Comparison of ENCODE assay signal across 16 mouse cellular contexts in genomic region chr2:13103797-13104200, GRCm38 (mm10).
DNase-seq lines count a peak whose midpoint lies in the region; ATAC-seq and TF ChIP-seq lines count a peak whose summit lies in the region.
"Had no signal": no experiment of that assay in that cellular context is flagged by ENCODE, and none has a peak within 500 bp of the region (broad histone marks: within the 10 kb centered on the region; RNA-seq: fewer than 3 reads in every experiment).

No protein-coding gene starts in this region.

- no peak for DNase-seq in kidney, postnatal 36 days
- no peak for DNase-seq in Patski (ENCODE audit: low read depth, low spot score)
- DNase-seq in frontal cortex, postnatal 36 days (ENCODE audit: low spot score in 2 of 2) = peak; percentile 68 to 81
- DNase-seq in hindbrain, embryonic 11.5 days (ENCODE audit: low spot score) = no peak
- no peak for DNase-seq in cerebellum, adult 9-11 months
- no peak for DNase-seq in cerebellum, postnatal 10 days
- DNase-seq: adrenal gland, adult 8-10 months; cerebellum, adult 8-10 months; heart, postnatal 4 days; kidney, postnatal 10 days; liver, embryonic 13.5 days; thymus, adult 2 months had no signal

- peaks cover 15% of the 10 kb centered on the region for H3K4me1 ChIP-seq in kidney, embryonic 15.5 days
- no peaks in the 10 kb centered on the region for H3K4me1 ChIP-seq in hindbrain, embryonic 11.5 days (replicated peaks; ENCODE audit: control insufficient read depth, insufficient read depth, low read length)
- H3K4me1 ChIP-seq: liver, embryonic 13.5 days had no signal

- H3K27me3 ChIP-seq in kidney, embryonic 15.5 days = no peaks in the 10 kb centered on the region
- H3K27me3 ChIP-seq in Patski (no peaks in the 10 kb centered on the region), myocyte (ENCODE audit: control insufficient read depth, insufficient read depth, insufficient read length) (no peaks in the 10 kb centered on the region)
- no peaks in the 10 kb centered on the region for H3K27me3 ChIP-seq in hindbrain, embryonic 11.5 days (ENCODE audit: control insufficient read depth, insufficient read depth, low read length)
- H3K27me3 ChIP-seq: embryonic facial prominence, embryonic 13.5 days; limb, embryonic 12.5 days; liver, embryonic 13.5 days had no signal

- TF ChIP-seq CTCF in Patski (IDR thresholded peaks at IDR 0.05) = no peak

- no peaks in the 10 kb centered on the region for H3K79me2 ChIP-seq in myocyte (ENCODE audit: control insufficient read depth, insufficient read depth)

- no peak overlapping the region for H3K4me3 ChIP-seq in kidney, embryonic 15.5 days (replicated peaks)
- no peak overlapping the region for H3K4me3 ChIP-seq in myocyte
- no peak overlapping the region for H3K4me3 ChIP-seq in hindbrain, embryonic 11.5 days (ENCODE audit: low read depth, low read length)
- H3K4me3 ChIP-seq: embryonic facial prominence, embryonic 13.5 days; limb, embryonic 12.5 days; liver, embryonic 13.5 days had no signal

- H3ac ChIP-seq in myocyte (ENCODE audit: control insufficient read depth, insufficient read length) = no peak overlapping the region

- no peaks in the 10 kb centered on the region for H3K36me3 ChIP-seq in kidney, embryonic 15.5 days
- H3K36me3 ChIP-seq in myocyte (ENCODE audit: control insufficient read depth, insufficient read depth) = no peaks in the 10 kb centered on the region
- H3K36me3 ChIP-seq in hindbrain, embryonic 11.5 days (ENCODE audit: control insufficient read depth, insufficient read depth, low read length) = no peaks in the 10 kb centered on the region
- H3K36me3 ChIP-seq: embryonic facial prominence, embryonic 13.5 days; limb, embryonic 12.5 days; liver, embryonic 13.5 days had no signal

- 0 out of 2 replicates have a peak overlapping the region, but pooled peaks have one; percentile 20 for H3K27ac ChIP-seq in kidney, embryonic 15.5 days
- no peak overlapping the region for H3K27ac ChIP-seq in hindbrain, embryonic 11.5 days (ENCODE audit: low read depth, low read length)
- H3K27ac ChIP-seq: embryonic facial prominence, embryonic 13.5 days; limb, embryonic 12.5 days; liver, embryonic 13.5 days had no signal

- POLR2A ChIA-PET in Patski (lab: Charles Lee) = interaction anchor here (1.3 kb wide), 1 partner anchor 16 kb away, joined by 3 read pairs; no protein-coding TSS in a partner anchor

- 62% methylated on average over 7 of the region's 7 CpGs for WGBS in kidney, embryonic 15.5 days
- 76% methylated on average over 7 of the region's 7 CpGs for WGBS in hindbrain, embryonic 11.5 days

- CTCF ChIA-PET in Patski (lab: Charles Lee) = no interaction called here

- no peak for TF ChIP-seq POLR2A in myocyte (IDR thresholded peaks at IDR 0.05; ENCODE audit: insufficient read length, low read depth)

- no peak overlapping the region for H3K9ac ChIP-seq in kidney, embryonic 15.5 days
- no peak overlapping the region for H3K9ac ChIP-seq in hindbrain, embryonic 11.5 days (ENCODE audit: low read depth, low read length)
- H3K9ac ChIP-seq: embryonic facial prominence, embryonic 13.5 days; limb, embryonic 12.5 days; liver, embryonic 13.5 days had no signal

- H3K9me3 ChIP-seq in kidney, embryonic 15.5 days (replicated peaks) = no peaks in the 10 kb centered on the region
- H3K9me3 ChIP-seq in hindbrain, embryonic 11.5 days (ENCODE audit: control insufficient read depth, low read length) = no peaks in the 10 kb centered on the region
- H3K9me3 ChIP-seq: embryonic facial prominence, embryonic 13.5 days; limb, embryonic 12.5 days; liver, embryonic 13.5 days had no signal

- in situ Hi-C loops in Patski (cut with MboI; ENCODE audit: low pct_unique_long_range_greater_than_20kb) = no loop called here

- peak; percentile 30 for ATAC-seq in kidney, embryonic 15.5 days (replicated peaks; ENCODE audit: low FRiP score)
- peak; percentile 28 for ATAC-seq in Patski
- no peak for ATAC-seq in hindbrain, embryonic 11.5 days (ENCODE audit: low FRiP score)

- no peak overlapping the region for H3K4me2 ChIP-seq in kidney, embryonic 15.5 days
- H3K4me2 ChIP-seq in myocyte (ENCODE audit: low read depth) = no peak overlapping the region
- no peak overlapping the region for H3K4me2 ChIP-seq in hindbrain, embryonic 11.5 days (replicated peaks; ENCODE audit: low read depth, low read length)
- H3K4me2 ChIP-seq: embryonic facial prominence, embryonic 13.5 days; limb, embryonic 12.5 days; liver, embryonic 13.5 days had no signal

TF ChIP-seq in myocyte, 11 proteins besides CTCF, POLR2A, EP300 and RAD21:
- TF ChIP-seq MYOG (IDR thresholded peaks at IDR 0.05; ENCODE audit: control insufficient read depth in 1 of 3, insufficient read depth in 1 of 3, insufficient read length in 2 of 3, low read depth in 2 of 3) = peak in 2 of 3 experiments; percentile 34 to 43
- no peak for TF ChIP-seq USF1 (IDR thresholded peaks at IDR 0.05; ENCODE audit: low read depth)
- TF ChIP-seq MYOD1 (IDR thresholded peaks at IDR 0.05; ENCODE audit: control insufficient read depth in 1 of 3, insufficient read length in 2 of 3, low read depth in 2 of 3) = peak in 1 of 3 experiments; percentile 59

Comparison
In these comparisons a context has a peak if more than half of its experiments do, and no peak if none do; other contexts are left out.
1. DNase-seq: peak in frontal cortex, postnatal 36 days (2 of 2); none in kidney, postnatal 36 days (0 of 2), Patski (single experiment), hindbrain, embryonic 11.5 days (single experiment), cerebellum, adult 9-11 months (single experiment) and cerebellum, postnatal 10 days (0 of 2).